ENCODE assay signal across 23 mouse cellular contexts in the genomic region with DNA sequence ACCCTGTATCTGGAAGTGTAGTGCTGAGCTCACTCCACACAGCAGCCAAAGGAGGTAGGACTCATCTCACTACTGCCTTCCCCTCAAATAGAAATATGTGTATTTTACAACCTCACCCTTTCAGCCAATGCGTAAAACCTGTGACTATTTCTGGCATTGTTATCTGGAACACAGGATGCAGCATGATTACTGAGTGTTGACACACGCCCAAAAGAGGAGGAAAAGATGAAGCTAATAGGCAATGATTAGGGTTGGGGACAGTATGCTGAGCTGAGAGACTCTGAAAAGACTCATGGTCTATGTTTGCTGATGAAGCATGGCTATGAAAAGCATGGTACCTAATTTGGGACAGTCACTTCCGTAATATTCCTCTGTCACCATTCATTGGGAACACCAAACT.
"Had no signal": no experiment of that assay in that cellular context is flagged by ENCODE, and none has a peak within 500 bp of the region (broad histone marks: within the 10 kb centered on the region; RNA-seq: fewer than 3 reads in every experiment).

No protein-coding gene starts in this region.

- H3K27ac ChIP-seq: hindbrain, embryonic 13.5 days; hindbrain, embryonic 15.5 days; hindbrain, postnatal 0 days; kidney, embryonic 15.5 days; kidney, postnatal 0 days; limb, embryonic 12.5 days; liver, embryonic 13.5 days; liver, embryonic 15.5 days had no signal

- H3K4me2 ChIP-seq: heart, embryonic 11.5 days; hindbrain, embryonic 13.5 days; hindbrain, embryonic 15.5 days; kidney, embryonic 15.5 days; limb, embryonic 12.5 days; liver, embryonic 11.5 days; liver, embryonic 13.5 days; liver, embryonic 15.5 days had no signal

- H3K4me3 ChIP-seq: hindbrain, embryonic 13.5 days; hindbrain, embryonic 15.5 days; kidney, embryonic 15.5 days; limb, embryonic 12.5 days; liver, embryonic 13.5 days; liver, embryonic 15.5 days had no signal

- ATAC-seq: hindbrain, postnatal 0 days; intestine, embryonic 16.5 days had no signal

- H3K9me3 ChIP-seq: hindbrain, embryonic 13.5 days; hindbrain, embryonic 15.5 days; kidney, embryonic 15.5 days; limb, embryonic 12.5 days; liver, embryonic 13.5 days; liver, embryonic 15.5 days had no signal

- H3K9ac ChIP-seq: hindbrain, embryonic 13.5 days; hindbrain, embryonic 15.5 days; kidney, embryonic 15.5 days; limb, embryonic 12.5 days; liver, embryonic 13.5 days; liver, embryonic 15.5 days had no signal

- H3K4me1 ChIP-seq: hindbrain, embryonic 13.5 days; hindbrain, embryonic 15.5 days; liver, embryonic 13.5 days; liver, embryonic 15.5 days had no signal

- H3K36me3 ChIP-seq: hindbrain, embryonic 13.5 days; hindbrain, embryonic 15.5 days; kidney, embryonic 15.5 days; limb, embryonic 12.5 days; liver, embryonic 13.5 days; liver, embryonic 15.5 days had no signal

- H3K27me3 ChIP-seq: hindbrain, embryonic 13.5 days; hindbrain, embryonic 15.5 days; kidney, embryonic 15.5 days; limb, embryonic 12.5 days; liver, embryonic 13.5 days; liver, embryonic 15.5 days had no signal

- DNase-seq: gastrocnemius, postnatal 14 days; gastrocnemius, postnatal 36 days; heart, adult 11 months; kidney, adult 11 months; kidney, adult 2 months; kidney, adult 9 months; kidney, postnatal 14 days; kidney, postnatal 36 days; layer of hippocampus, adult 9-11 months; layer of hippocampus, postnatal 36 days; left cerebral cortex, postnatal 4 days; liver; liver, embryonic 13.5 days had no signal
